Mouse (Mus musculus) ES-Bruce4 (cell line): ENCODE results near the gene Gm3952. TPM values are rescaled to one million over a fixed set of nuclear protein-coding genes. Genes with fewer than 3 reads are reported as not detected.

ENCODE experiments used
- H3K27ac ChIP-seq: 2 replicates; pipeline ENCODE4 v1.5.1; 2012; ENCODE audit warnings: low read length, inconsistent platforms; ENCODE audit not compliant: insufficient read depth
- H3K27me3 ChIP-seq: 2 replicates; pipeline ENCODE4 v1.6.1; 2012; ENCODE audit warnings: mild to moderate bottlenecking, low read length, inconsistent platforms; ENCODE audit not compliant: control insufficient read depth, poor library complexity, insufficient read depth, severe bottlenecking
- H3K36me3 ChIP-seq: 2 replicates; pipeline ENCODE4 v1.6.1; 2012; ENCODE audit warnings: inconsistent platforms, mild to moderate bottlenecking, low read length, moderate library complexity; ENCODE audit not compliant: control insufficient read depth, poor library complexity, insufficient read depth, severe bottlenecking
- H3K4me1 ChIP-seq: one replicate; pipeline ENCODE4 v1.8.1; 2011; ENCODE audit warnings: low read length; ENCODE audit not compliant: control insufficient read depth, insufficient read depth
- H3K4me3 ChIP-seq: 2 replicates; pipeline ENCODE4 v1.5.1; 2011; ENCODE audit warnings: low read depth, mild to moderate bottlenecking, low read length
- H3K9ac ChIP-seq: 2 replicates; pipeline ENCODE4 v1.6.1; 2012; ENCODE audit warnings: low read depth, mild to moderate bottlenecking, inconsistent platforms; ENCODE audit not compliant: poor library complexity, severe bottlenecking
- H3K9me3 ChIP-seq: replicated peaks from 2 replicates; pipeline ENCODE4 v1.6.1; 2012; ENCODE audit warnings: mild to moderate bottlenecking, low read length, inconsistent platforms; ENCODE audit not compliant: control insufficient read depth, poor library complexity, insufficient read depth, severe bottlenecking
- CTCF ChIP-seq: IDR thresholded peaks from one replicate; pipeline ENCODE4 v1.8.1; 2011; ENCODE audit warnings: low read depth, low read length
- EP300 ChIP-seq: IDR thresholded peaks from 2 replicates; pipeline ENCODE4 v1.6.1; 2011; ENCODE audit warnings: low read depth, low read length; ENCODE audit not compliant: insufficient read depth
- POLR2A ChIP-seq: IDR thresholded peaks from one replicate; pipeline ENCODE4 v1.8.1; 2011; ENCODE audit warnings: low read length; ENCODE audit not compliant: insufficient read depth
- polyA plus RNA-seq: library from polyadenylated mRNA; stranded (reverse); fragments of >200 nt; gene quantifications from 2 replicates; pipeline ENCODE4 v1.2.4, GENCODE M21; 2011; ENCODE audit warnings: low read depth; ENCODE audit not compliant: missing spikeins, insufficient read depth, insufficient read length

The Gm3952 gene
- polyA plus RNA-seq = not detected in 2 replicates

DNA sequence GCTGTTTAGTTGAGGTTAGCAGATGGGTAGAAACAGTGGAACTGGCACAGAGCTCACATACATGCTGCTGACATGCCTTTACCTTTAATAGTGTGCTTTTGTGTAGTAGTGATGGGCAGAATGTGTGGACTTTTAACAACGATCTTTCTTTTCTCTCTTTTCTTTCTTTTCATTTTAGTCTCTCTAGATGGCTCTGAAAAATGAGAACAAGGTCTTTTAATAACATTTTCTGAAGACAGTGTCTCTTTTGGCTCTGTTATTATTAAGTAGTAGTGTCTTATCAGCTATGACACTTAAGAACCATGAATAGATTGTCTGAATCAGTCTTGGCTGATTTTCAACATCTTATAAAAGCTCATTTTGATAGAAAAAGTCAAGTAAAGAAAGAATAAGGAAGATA lies at the start of gene Gm3952:
Gene Gm3952, minus strand, starts transcription at position 101 of the 400 bp plus-strand sequence.
- Histone ChIP-seq H3K9ac (no peak within 1 kb of the TSS), H3K36me3 (no peaks in the 10 kb centered on the region), H3K9me3 (no peaks in the 10 kb centered on the region), H3K4me1 (no peaks in the 10 kb centered on the region), H3K27me3 (no peaks in the 10 kb centered on the region), H3K4me3 (no peak within 1 kb of the TSS), H3K27ac (no peak within 1 kb of the TSS)
- TF ChIP-seq EP300 (no peak), POLR2A (no peak), CTCF (no peak)

DNA sequence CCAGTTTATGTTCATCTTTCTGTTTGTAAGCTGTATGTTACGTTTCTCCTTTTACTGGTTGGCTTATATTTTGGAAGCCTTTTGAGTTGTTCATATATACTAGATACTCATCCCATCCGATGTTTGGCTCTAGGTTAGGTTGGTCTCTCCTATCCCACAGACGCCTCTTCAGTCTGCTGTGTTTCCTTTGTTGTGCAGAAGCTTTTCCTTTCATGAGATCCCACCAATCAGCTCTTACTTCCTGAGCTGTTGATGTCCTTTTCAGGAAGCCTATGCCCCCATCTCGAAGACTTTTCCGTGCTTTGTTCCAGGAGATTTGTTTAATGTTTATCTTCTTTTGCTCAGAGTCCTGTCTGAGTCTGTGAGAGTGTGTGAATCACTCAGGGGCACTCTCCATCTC lies 45.3 kb upstream of the Gm3952 start:
- Histone ChIP-seq H3K9ac (no peak overlapping the region), H3K36me3 (no peaks in the 10 kb centered on the region), H3K4me3 (no peak overlapping the region), H3K27me3 (no peaks in the 10 kb centered on the region), H3K9me3 (no peaks in the 10 kb centered on the region), H3K27ac (no peak overlapping the region), H3K4me1 (no peaks in the 10 kb centered on the region)
- TF ChIP-seq POLR2A (no peak), CTCF (no peak), EP300 (no peak)

DNA sequence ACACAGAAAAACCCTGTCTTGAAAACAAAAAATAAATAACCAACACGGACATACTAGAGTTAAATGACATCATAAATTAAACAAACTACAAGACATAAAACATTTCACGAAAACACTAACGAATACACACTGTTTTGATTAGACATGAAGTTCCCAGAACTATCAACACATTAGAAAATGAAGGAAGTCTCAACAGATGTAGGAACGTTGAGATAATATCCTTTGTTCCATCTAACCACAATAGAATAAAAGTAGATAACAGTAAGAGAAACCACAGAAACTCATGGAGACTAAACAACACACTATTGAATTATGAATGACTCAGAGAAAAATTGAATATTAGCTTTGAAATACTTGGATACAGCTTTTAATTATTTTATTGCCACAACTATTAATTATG lies 14.0 kb upstream of the Gm3952 start:
- H3K36me3 ChIP-seq = no peaks in the 10 kb centered on the region
- no peak overlapping the region for H3K27ac ChIP-seq
- H3K4me1 ChIP-seq = no peaks in the 10 kb centered on the region
- no peak overlapping the region for H3K9ac ChIP-seq
- H3K4me3 ChIP-seq = no peak overlapping the region
- H3K27me3 ChIP-seq = peaks cover 2% of the 10 kb centered on the region; the same call in 1 of the 2 replicates
- no peaks in the 10 kb centered on the region for H3K9me3 ChIP-seq
- no peak for TF ChIP-seq EP300
- no peak for TF ChIP-seq POLR2A
- TF ChIP-seq CTCF = no peak

DNA sequence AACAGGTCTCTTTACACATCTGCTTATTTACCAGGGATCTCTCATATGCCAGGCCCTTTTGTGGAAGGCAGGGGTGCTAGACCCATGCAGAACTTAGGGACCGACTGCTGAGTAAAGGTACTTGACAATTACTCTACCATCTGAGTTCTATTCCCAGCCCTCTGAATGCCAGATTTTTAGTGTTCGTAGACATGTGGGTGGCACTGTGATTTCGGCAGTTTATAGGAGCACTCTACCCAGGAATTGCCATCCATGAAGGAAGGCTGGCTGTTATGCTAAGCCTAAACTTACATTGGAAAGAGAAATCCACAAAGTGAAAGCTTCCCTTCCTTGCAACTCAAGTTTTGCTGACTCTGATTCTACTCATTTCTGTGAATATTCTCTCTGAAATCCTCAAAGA lies 62.8 kb downstream of the Gm3952 start:
- H3K4me1 ChIP-seq = no peaks in the 10 kb centered on the region
- H3K9ac ChIP-seq = no peak overlapping the region
- peaks cover 30% of the 10 kb centered on the region for H3K36me3 ChIP-seq
- TF ChIP-seq EP300 (no peak), POLR2A (no peak), CTCF (no peak)
- H3K27me3 ChIP-seq = no peaks in the 10 kb centered on the region; the same call in none of the 2 replicates
- H3K27ac ChIP-seq = no peak overlapping the region
- 0 out of 2 replicates have a peak, but pooled peaks cover 3% of the 10 kb centered on the region for H3K9me3 ChIP-seq
- H3K4me3 ChIP-seq = no peak overlapping the region

DNA sequence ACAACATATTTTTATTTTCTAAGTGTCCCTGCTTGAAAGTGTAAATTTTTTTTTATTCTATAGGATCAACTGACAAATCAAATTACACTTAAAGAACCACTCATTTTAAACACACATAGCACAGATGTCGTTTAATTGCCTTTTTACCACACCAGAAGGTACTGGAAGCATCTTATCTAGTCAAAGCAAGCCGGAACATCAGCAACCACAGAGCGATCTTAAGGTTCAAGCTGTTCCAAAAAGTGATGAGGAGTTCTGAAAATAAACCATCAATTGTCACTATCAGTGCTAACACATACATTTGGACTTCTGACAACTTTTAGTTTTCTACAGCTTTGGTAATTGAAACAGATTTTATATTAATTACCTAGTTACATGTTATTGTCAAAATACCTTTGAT lies 64.4 kb downstream of the Gm3952 start:
- no peaks in the 10 kb centered on the region; the same call in none of the 2 replicates for H3K27me3 ChIP-seq
- H3K36me3 ChIP-seq = peaks cover 38% of the 10 kb centered on the region
- no peak overlapping the region for H3K4me3 ChIP-seq
- H3K9ac ChIP-seq = no peak overlapping the region
- no peaks in the 10 kb centered on the region for H3K4me1 ChIP-seq
- H3K27ac ChIP-seq = no peak overlapping the region
- TF ChIP-seq CTCF (no peak), POLR2A (no peak), EP300 (no peak)
- H3K9me3 ChIP-seq = no peaks in the 10 kb centered on the region

DNA sequence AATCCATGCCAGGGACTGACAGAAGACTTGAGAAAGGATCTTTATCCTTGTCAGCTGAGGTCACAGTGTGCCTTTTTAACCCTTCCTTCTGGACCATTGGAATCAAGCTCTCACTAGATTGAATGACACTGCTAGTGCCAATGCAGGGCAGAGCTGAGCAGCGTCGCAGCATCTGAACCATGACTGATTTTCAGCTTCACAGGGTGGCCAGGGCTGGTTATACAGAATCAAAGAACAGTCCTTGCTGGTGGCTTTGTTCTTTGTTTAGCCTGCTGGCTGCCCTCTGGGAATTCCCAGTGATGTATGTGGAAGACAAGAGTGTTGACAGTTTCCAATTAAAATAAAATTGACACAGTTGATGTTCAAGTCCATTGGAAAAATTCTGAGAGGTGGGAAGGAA lies 66.2 kb downstream of the Gm3952 start:
- H3K27ac ChIP-seq = no peak overlapping the region
- H3K9me3 ChIP-seq = no peaks in the 10 kb centered on the region
- no peak overlapping the region for H3K9ac ChIP-seq
- H3K27me3 ChIP-seq = no peaks in the 10 kb centered on the region; the same call in none of the 2 replicates
- TF ChIP-seq POLR2A = no peak
- TF ChIP-seq EP300 = no peak
- no peak for TF ChIP-seq CTCF
- H3K36me3 ChIP-seq = peaks cover 40% of the 10 kb centered on the region
- H3K4me1 ChIP-seq = no peaks in the 10 kb centered on the region
- H3K4me3 ChIP-seq = no peak overlapping the region
